In the genomic region with DNA sequence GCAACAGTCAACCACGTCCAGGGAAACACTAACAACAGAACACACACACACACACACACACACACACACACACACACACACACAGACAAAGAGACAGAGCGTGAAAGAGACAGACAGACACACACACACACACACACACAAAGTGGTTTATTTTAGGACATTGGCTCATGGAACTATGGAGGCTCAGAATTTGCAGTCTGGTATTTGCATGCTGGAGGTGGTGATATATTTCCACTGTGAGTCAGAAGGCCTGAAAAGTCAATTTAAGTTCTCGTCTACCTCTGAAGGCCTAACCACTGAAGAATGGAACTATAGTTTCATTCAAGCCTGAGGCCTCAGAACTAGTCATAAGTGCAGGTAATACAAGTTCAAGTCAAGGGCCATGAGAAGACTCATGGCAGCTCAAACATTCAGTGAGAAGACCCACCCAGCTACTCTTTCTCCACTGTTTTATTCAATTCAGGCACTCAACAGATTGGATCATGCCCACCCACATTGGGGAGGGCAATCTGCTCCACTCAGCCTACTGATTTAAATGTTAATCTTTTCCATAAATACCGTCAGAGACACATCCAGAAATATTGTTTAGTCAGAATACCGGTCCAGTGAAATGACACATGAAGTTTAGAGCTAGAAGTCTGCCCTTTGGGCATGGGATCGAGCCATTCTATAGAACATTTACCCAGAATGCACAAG, we compare ENCODE assay signal across 26 mouse cellular contexts.
A peak's percentile ranks its signal among the peaks of the same experiment; 100 is the strongest.
DNase-seq lines count a peak whose midpoint lies in the region; ATAC-seq lines count a peak whose summit lies in the region.
"Had no signal": no experiment of that assay in that cellular context is flagged by ENCODE, and none has a peak within 500 bp of the region (broad histone marks: within the 10 kb centered on the region; RNA-seq: fewer than 3 reads in every experiment).

No protein-coding gene starts in this region.

- no peak overlapping the region for H3K27ac ChIP-seq in midbrain, embryonic 15.5 days
- H3K27ac ChIP-seq: embryonic facial prominence, embryonic 12.5 days; heart, embryonic 10.5 days; intestine, embryonic 15.5 days; liver, embryonic 13.5 days; midbrain, embryonic 13.5 days; neural tube, embryonic 12.5 days; stomach, postnatal 0 days had no signal

- ATAC-seq in midbrain, embryonic 15.5 days (replicated peaks): no peak
- ATAC-seq: forebrain, postnatal 0 days; hindbrain, embryonic 16.5 days; intestine, embryonic 15.5 days; midbrain, embryonic 13.5 days had no signal

- no peaks in the 10 kb centered on the region for H3K36me3 ChIP-seq in midbrain, embryonic 15.5 days (replicated peaks)
- H3K36me3 ChIP-seq: embryonic facial prominence, embryonic 12.5 days; heart, embryonic 10.5 days; intestine, embryonic 15.5 days; liver, embryonic 13.5 days; midbrain, embryonic 13.5 days; neural tube, embryonic 12.5 days had no signal

- no peak overlapping the region for H3K4me2 ChIP-seq in midbrain, embryonic 15.5 days
- H3K4me2 ChIP-seq: embryonic facial prominence, embryonic 12.5 days; intestine, embryonic 15.5 days; liver, embryonic 13.5 days; midbrain, embryonic 13.5 days; neural tube, embryonic 12.5 days had no signal

- peak; percentile 14 for DNase-seq in layer of hippocampus, adult 11-12 months (ENCODE audit: low spot score)
- no peak for DNase-seq in layer of hippocampus, postnatal 10 days (ENCODE audit: low spot score in 2 of 2)
- DNase-seq in right cerebral cortex, adult 2 months (ENCODE audit: low spot score in 2 of 2): peak; percentile 25 to 67
- DNase-seq in right cerebral cortex, postnatal 14 days: no peak
- peak; percentile 34 for DNase-seq in layer of hippocampus, adult 9-11 months
- DNase-seq in testis, postnatal 10 days (ENCODE audit: low spot score): no peak
- no peak for DNase-seq in kidney, adult 9 months
- DNase-seq: adrenal gland, postnatal 14 days; cerebellum, adult 9-11 months; forebrain, postnatal 0 days; gastrocnemius, postnatal 10 days; heart, postnatal 4 days; kidney, adult 8-10 months; kidney, postnatal 14 days; liver, embryonic 13.5 days; lung, adult 2 months; lung, postnatal 14 days had no signal

- no peak overlapping the region for H3K4me3 ChIP-seq in midbrain, embryonic 15.5 days
- H3K4me3 ChIP-seq: embryonic facial prominence, embryonic 12.5 days; heart, embryonic 10.5 days; intestine, embryonic 15.5 days; liver, embryonic 13.5 days; megakaryocyte, embryonic 14.5 days; midbrain, embryonic 13.5 days; neural tube, embryonic 12.5 days had no signal

- no peaks in the 10 kb centered on the region for H3K9me3 ChIP-seq in midbrain, embryonic 15.5 days
- H3K9me3 ChIP-seq: embryonic facial prominence, embryonic 12.5 days; heart, embryonic 10.5 days; intestine, embryonic 15.5 days; liver, embryonic 13.5 days; midbrain, embryonic 13.5 days; neural tube, embryonic 12.5 days had no signal

- no peaks in the 10 kb centered on the region for H3K4me1 ChIP-seq in midbrain, embryonic 15.5 days
- H3K4me1 ChIP-seq: embryonic facial prominence, embryonic 12.5 days; heart, embryonic 10.5 days; intestine, embryonic 15.5 days; liver, embryonic 13.5 days; megakaryocyte, embryonic 14.5 days; midbrain, embryonic 13.5 days; neural tube, embryonic 12.5 days had no signal

- H3K9ac ChIP-seq in midbrain, embryonic 15.5 days: no peak overlapping the region
- H3K9ac ChIP-seq: embryonic facial prominence, embryonic 12.5 days; forebrain, postnatal 0 days; intestine, embryonic 15.5 days; liver, embryonic 13.5 days; midbrain, embryonic 13.5 days; neural tube, embryonic 12.5 days had no signal

- WGBS in midbrain, embryonic 15.5 days: 92% methylated on average over 6 of the region's 6 CpGs

- no peaks in the 10 kb centered on the region for H3K27me3 ChIP-seq in midbrain, embryonic 15.5 days (replicated peaks)
- H3K27me3 ChIP-seq: embryonic facial prominence, embryonic 12.5 days; intestine, embryonic 15.5 days; liver, embryonic 13.5 days; megakaryocyte, embryonic 14.5 days; midbrain, embryonic 13.5 days; neural tube, embryonic 12.5 days had no signal

Comparison
In these comparisons a context has a peak if more than half of its experiments do, and no peak if none do; other contexts are left out.
1. DNase-seq: peak in layer of hippocampus, adult 11-12 months (single experiment), right cerebral cortex, adult 2 months (2 of 2) and layer of hippocampus, adult 9-11 months (single experiment); none in layer of hippocampus, postnatal 10 days (0 of 2), right cerebral cortex, postnatal 14 days (single experiment), testis, postnatal 10 days (single experiment) and kidney, adult 9 months (single experiment).